Mouse (Mus musculus): ENCODE measurements around the gene Armh4. TPM values are rescaled to one million over a fixed set of nuclear protein-coding genes. Genes with fewer than 3 reads are reported as not detected.

Armh4 gene
- total RNA-seq, 4 experiments from 2014 or later: 27.6 to 33.0 (median 30.0) TPM

DNA sequence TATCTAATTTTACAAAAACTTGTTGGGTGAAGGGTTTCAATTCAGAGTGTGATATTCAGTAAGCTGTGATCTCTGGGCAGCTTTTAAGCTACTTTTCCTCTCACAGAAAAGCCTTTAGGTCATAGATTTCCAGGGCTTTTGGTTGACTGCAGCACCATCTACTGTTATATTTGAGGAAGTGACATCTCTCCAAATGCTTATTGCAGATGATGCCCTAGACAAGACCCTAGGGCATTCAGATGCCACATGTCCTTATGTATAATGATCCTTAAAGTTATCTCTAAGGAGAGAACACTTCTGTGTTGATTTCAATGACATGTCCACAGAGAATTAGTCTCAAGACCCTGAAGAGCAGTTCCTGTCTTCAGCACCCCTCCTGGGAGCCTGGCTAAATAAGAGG lies 49.2 kb downstream of the Armh4 start:
- DNase-seq (ENCODE audit: low spot score in 2 of 2): no peak

DNA sequence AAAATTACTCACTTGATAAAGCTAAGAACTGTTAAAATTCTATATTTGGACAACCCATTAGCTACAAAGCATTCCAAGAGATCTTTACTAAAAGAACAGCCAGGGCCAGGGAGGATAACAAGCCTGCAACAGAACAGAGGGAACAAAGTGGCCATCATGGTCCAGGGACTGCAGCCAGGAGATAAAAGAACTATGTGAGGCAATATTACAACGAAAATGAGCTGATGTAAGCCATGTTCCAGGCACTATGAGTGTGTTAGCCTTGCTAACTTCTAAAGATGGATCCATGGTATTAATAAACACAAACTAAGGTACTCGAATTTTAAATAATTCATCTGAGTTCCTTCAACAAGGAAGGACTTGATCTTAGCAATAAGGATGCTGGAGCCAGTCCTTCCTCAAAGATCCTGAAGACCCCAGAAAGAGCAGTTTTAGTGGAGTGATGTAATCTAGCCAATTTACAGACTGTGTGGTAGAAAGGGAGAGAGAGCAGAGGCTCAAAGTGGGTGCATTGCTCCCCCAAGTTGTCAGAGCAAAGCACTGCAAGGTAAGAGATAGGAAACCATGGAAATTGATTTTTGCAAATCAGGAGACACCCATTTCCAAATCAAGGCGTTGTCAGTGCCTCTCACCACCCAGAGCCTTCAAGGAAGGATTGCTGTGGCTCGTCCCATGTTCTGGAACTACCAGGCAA lies 59.7 kb downstream of the Armh4 start:
- DNase-seq (ENCODE audit: low spot score in 2 of 2): peak in 1 of 2 experiments; percentile 14

DNA sequence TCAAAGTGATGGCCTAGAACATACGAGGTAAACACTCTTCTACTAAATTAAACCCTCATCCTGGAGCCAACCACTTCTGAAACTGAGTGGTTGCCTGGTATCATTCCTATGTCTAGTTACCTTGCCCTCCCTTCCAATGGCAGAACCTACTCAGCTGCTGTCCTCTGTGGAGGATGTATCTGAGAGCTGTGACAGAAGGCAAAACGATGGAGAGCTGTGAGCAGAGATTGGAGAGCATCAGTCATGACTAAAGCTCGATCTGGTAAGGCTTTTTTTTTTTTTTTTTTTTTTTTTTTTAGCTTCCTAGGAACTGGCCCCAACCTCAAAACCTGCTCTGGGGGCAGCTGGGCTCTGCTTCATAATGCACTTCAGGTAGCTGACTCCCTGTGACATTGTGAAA lies 60.4 kb downstream of the Armh4 start:
- DNase-seq (ENCODE audit: low spot score in 2 of 2): no peak

DNA sequence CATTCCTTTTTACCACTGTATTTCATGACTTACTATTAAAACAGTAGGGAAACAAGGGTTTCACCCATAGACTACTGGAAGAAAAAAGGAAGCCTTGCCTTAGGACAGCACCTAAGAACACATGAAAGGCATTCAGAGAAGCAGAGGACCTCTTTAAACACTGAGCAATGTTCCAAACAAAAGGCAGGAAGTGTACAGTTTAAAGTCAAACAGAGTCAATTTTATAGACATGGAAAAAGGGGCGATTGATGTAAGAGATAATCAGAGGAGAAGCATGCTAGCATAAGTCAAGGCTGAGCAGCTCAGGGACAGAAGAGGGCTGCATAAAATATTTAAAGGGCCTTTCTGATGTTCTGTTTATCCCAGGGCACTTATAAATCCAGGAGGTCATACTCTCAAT lies 61.9 kb downstream of the Armh4 start:
- no peak for DNase-seq (ENCODE audit: low spot score in 2 of 2)

DNA sequence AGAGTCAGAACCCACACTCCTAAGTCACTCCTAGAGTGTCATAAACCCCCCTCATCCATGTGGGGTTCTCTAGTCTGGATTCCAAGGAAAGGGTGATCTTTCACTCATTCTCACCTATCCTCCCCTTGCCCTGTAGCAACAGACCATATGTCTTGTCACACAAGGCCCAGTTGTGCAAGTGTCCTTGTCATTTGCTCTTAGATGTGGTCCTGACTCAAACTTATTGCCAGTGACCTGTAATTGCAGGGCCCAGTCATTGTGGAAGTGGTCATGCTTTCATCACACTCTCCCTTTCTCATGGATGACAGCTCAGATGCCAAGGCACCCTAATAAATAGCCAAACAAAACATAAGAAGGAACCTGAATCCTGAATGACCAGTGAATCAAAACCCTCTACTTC lies 63.5 kb downstream of the Armh4 start:
- DNase-seq (ENCODE audit: low spot score in 2 of 2): no peak

DNA sequence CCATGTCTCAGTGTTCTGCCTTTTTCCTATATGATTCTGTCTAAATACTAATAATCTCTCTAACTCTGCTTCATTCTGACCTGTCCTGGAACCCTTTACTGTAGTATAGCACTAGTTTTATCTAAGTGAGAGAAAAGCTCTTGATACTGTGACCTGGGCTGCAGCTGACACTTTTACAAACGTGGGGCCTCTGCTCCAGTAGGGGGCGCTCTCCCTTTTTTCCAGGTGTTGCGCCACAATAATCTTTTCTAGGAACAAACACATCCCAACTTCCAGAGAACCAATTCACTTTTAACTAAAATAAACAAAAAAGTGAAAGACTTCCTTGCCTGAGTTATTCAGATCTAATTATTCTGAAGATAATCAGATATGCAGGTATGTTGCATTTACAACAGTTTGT lies 72.2 kb downstream of the Armh4 start:
- no peak for DNase-seq (ENCODE audit: low spot score in 2 of 2)

DNA sequence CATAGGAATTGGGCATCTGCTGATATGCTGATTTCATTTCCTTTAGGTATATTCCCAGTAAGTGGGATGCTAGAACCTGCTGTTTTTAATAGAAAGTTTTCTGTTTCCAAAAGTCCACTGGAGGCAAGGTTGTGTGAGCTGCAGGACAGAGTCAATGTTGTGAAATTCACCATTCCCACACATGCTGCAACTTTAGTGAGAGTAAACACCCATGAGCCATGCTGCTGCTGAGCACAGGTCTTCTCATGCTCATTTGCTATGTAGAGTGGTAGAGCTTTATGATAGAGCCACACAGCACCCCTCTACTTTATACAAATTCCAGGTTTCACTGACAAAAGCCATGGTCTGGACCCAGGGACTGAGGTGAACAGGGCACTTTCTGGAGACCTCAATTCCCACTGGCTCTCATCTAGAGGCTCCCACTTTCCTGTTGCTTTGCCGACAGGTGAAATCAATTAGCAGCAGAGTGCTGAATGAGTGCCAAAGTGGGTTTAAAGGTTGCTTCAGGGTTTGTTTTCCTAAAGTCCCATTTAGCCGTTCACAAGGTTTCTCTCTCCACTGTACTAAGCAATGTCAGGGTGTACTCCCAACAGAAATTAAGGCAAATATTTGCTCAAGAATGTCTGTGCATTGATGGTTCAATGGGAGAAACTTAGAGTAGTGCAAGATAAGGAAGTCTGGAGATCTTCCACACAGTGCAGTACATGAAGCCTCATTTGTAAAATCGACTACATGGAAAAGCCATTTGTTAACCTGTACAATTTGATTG lies 79.6 kb downstream of the Armh4 start:
- DNase-seq (ENCODE audit: low spot score in 2 of 2): no peak

DNA sequence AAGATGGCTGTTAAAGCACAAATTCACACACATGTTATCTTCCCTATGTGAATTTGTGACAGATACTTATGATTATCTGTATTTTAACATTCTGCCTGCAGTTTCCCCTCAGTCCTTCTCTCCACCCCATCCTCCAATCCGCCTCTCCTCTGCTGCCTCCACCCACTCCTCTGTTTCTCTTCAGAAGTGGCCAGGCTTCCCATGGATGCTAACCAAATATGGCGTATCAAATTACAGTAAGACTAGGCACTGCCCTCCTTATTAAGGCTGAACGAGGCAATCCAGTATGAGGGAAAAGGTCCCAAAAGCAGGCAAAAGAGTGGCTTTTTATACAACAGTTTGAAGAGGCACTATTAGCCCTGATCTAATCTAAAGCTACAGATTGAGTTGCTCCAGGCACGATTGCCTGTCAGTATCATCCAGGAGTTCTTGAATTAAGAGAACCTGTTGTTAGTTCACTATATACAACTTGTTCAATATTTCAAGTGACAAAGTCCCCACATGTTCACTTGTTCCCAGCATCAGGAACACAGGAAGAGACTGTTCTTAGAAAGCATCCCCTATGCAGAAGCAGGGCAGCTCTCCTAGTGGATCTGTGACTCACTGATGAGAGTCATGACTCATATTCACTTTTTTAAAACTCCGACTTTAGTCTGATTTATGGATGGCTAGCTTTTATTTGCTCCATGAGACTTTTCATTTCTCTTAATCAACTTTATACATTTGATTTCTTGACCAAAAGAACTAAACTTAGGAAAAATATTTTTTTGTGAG lies 103.5 kb downstream of the Armh4 start:
- DNase-seq (ENCODE audit: low spot score in 2 of 2): no peak

DNA sequence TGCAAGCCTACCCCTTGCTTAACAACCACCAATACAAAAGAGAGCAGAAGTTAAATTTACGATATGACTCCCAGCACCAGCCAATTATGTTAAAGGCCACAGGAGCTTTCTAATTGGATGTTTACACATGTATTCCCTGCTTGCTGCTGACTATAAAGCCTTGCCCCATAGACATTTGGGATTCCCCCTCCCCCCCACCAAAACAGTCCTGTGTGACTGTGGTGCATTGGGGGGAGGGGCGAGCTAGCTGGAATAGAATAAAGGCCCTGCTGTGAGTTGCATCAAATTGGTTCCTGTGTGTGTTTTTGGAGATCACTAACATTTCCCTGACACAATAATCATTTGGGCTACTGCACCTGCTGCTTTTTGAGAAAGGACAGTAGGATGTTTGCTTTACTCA lies 106.6 kb downstream of the Armh4 start:
- no peak for DNase-seq (ENCODE audit: low spot score in 2 of 2)

DNA sequence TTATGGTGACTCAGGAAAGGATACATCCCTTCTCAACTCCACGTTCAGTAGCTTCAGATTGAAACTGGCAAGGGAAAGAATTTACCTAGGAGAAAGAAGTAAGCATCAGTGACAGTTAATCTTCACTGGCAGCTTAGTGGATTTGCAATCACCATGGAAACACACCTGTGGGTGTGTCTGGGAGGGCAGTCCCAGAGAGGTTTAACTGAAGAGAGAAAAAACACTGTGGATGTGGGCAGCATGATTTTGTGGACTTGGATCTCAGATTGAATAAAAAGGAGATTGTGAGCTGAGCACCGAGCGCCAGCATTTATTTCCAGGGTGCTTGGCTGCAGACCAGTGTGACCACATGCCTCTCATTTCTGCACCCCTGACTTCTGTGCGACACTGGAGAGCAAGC lies 122.7 kb downstream of the Armh4 start:
- DNase-seq (ENCODE audit: low spot score in 2 of 2): no peak

DNA sequence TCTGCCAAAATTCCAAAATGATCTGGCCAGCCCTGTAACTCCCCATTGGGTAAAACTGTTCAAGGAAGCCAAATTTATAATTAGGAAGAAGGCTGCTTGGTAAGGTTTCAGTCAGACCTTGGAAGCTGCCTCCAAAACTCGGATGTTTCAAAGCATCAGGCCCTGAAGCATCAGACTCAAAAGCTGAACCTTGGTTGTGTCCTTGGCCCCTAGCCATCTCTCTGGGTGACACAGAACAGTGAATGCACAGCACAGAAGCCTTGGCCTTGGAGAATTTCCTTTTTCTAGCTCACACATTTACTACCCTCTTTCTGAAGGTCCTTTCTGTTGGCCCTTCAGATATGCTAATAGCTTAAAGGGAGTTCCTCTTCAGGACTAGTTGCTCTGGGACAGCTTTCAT lies 134.0 kb downstream of the Armh4 start:
- no peak for DNase-seq (ENCODE audit: low spot score in 2 of 2)

DNA sequence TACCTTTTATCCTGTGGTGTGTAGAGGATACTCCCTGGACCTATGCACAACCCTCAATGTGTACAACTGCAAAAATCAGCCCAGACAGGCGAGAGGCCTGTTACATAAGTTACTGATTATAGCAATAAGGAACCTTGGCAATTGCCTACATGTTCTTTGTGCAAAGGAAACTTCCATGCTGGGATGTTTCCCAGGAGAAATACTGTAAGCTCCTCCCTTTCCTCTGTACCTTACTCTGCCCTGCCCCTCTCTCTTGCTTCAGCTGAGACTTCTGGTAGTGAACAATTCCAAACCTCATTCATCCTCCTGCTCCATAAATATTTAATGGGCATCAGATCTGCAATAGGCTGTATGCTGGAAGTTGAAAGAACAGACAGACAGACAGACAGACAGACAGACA lies 145.8 kb downstream of the Armh4 start:
- no peak for DNase-seq (ENCODE audit: low spot score in 2 of 2)

DNA sequence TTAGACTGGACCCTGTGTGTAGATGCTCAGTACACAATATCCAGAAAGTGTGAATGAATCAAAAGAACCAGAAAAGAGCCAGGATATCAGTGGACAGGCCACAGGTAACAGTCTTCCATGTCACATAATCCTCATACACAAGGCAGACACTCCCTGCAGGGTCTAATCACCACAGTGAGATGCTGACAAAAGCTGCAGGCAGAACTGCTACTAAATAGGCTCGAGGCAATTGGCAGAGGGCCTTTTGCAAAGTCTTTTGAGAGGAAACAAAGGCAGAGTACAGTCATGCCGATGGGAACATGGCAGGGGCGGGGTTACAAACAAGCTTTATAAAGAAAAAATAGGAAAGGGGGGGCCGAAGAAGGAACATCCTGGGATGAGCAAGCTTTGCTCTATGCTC lies 157.1 kb downstream of the Armh4 start:
- DNase-seq (ENCODE audit: low spot score in 2 of 2): no peak

Other genes starting within 250 kb of the Armh4 start
- not detected for gene Olfr722, start 118.6 kb upstream of the Armh4 start, total RNA-seq (2022)
- gene Olfr723, start 148.4 kb upstream of the Armh4 start, total RNA-seq (2022): not detected
- gene Olfr724, start 179.9 kb upstream of the Armh4 start, total RNA-seq (2022): not detected